Mouse (Mus musculus): ENCODE results near the gene Col2a1.

Col2a1 gene

GRCm38 (mm10) chr15:98003822-98004739, at the start of gene Col2a1:
Col2a1 (minus strand) TSS chr15:98004695.
- no peak for DNase-seq

- DNase-seq, result no peak
These were observed 47.2 kb upstream of the Col2a1 start for GRCm38 (mm10) chr15:98051685-98052084.

GRCm38 (mm10) chr15:98048918-98049700, 44.6 kb upstream of the Col2a1 start:
- no peak for DNase-seq

GRCm38 (mm10) chr15:98044387-98044786, 39.9 kb upstream of the Col2a1 start:
- no peak for DNase-seq

- DNase-seq, result no peak
These were observed 39.5 kb upstream of the Col2a1 start for GRCm38 (mm10) chr15:98043967-98044366.

- no peak for DNase-seq
These were observed 38.0 kb upstream of the Col2a1 start for GRCm38 (mm10) chr15:98042508-98042907.

- no peak for DNase-seq
These were observed 35.2 kb upstream of the Col2a1 start for GRCm38 (mm10) chr15:98039682-98040081.

GRCm38 (mm10) chr15:98036578-98036977, 32.1 kb upstream of the Col2a1 start:
- no peak for DNase-seq

GRCm38 (mm10) chr15:98035076-98035755, 30.7 kb upstream of the Col2a1 start:
- DNase-seq, result no peak

- no peak for DNase-seq
These were observed 28.8 kb upstream of the Col2a1 start for GRCm38 (mm10) chr15:98033233-98033748.

- DNase-seq, result no peak
These were observed 25.3 kb upstream of the Col2a1 start for GRCm38 (mm10) chr15:98029798-98030197.

- DNase-seq, result no peak
These were observed 22.7 kb upstream of the Col2a1 start for GRCm38 (mm10) chr15:98026967-98027904.

- DNase-seq, result no peak
These were observed 21.1 kb upstream of the Col2a1 start for GRCm38 (mm10) chr15:98025611-98026010.

GRCm38 (mm10) chr15:98023137-98023536, 18.6 kb upstream of the Col2a1 start:
- DNase-seq, result no peak

- DNase-seq, result no peak
These were observed 17.4 kb upstream of the Col2a1 start for GRCm38 (mm10) chr15:98021886-98022285.

GRCm38 (mm10) chr15:98019047-98019446, 14.6 kb upstream of the Col2a1 start:
- DNase-seq, result no peak

- no peak for DNase-seq
These were observed 13.4 kb upstream of the Col2a1 start for GRCm38 (mm10) chr15:98017925-98018324.

- no peak for DNase-seq
These were observed 8.3 kb upstream of the Col2a1 start for GRCm38 (mm10) chr15:98012810-98013209.

- DNase-seq, result no peak
These were observed 686 bp upstream of the Col2a1 start for GRCm38 (mm10) chr15:98005181-98005580.

- no peak for DNase-seq
These were observed 255 bp upstream of the Col2a1 start for GRCm38 (mm10) chr15:98004740-98005159.

GRCm38 (mm10) chr15:98002991-98003821, 1.3 kb downstream of the Col2a1 start:
- DNase-seq, result no peak

Measured in cerebellum, adult 8-10 months (tissue).